Mouse (Mus musculus) kidney, adult 18-20 months (tissue): ENCODE results near the gene Serac1.
A peak's percentile ranks its signal among the peaks of the same experiment; 100 is the strongest.

ENCODE experiments used
- DNase-seq: peaks from one replicate; pipeline ENCODE4 v3.0.0; 2021

Serac1 gene

GRCm38 (mm10) chr17:6079287-6080122 is at the start of gene Serac1, which contains the start of gene Gtf2h5:
Serac1 (minus strand) TSS chr17:6079741.
Gtf2h5 (plus strand) TSS chr17:6079786.
- peak; percentile 99 for DNase-seq

- DNase-seq = no peak
Measured at GRCm38 (mm10) chr17:6128039-6128438, 48.5 kb upstream of the Serac1 start.

GRCm38 (mm10) chr17:6125441-6125840 is 45.9 kb upstream of the Serac1 start:
- DNase-seq = no peak

- no peak for DNase-seq
Measured at GRCm38 (mm10) chr17:6123776-6124175, 44.2 kb upstream of the Serac1 start.

GRCm38 (mm10) chr17:6118861-6119260 is 39.3 kb upstream of the Serac1 start:
- DNase-seq = no peak

GRCm38 (mm10) chr17:6117917-6118316 is 38.4 kb upstream of the Serac1 start:
- no peak for DNase-seq

- DNase-seq = no peak
Measured at GRCm38 (mm10) chr17:6117148-6117725, 37.7 kb upstream of the Serac1 start.

GRCm38 (mm10) chr17:6115085-6115484 is 35.5 kb upstream of the Serac1 start:
- DNase-seq = no peak

GRCm38 (mm10) chr17:6113653-6114052 is 34.1 kb upstream of the Serac1 start:
- DNase-seq = no peak

GRCm38 (mm10) chr17:6110956-6111355 is 31.4 kb upstream of the Serac1 start:
- no peak for DNase-seq

- DNase-seq = no peak
Measured at GRCm38 (mm10) chr17:6108175-6108574, 28.6 kb upstream of the Serac1 start.

GRCm38 (mm10) chr17:6107015-6107601 is 27.6 kb upstream of the Serac1 start:
- peak; percentile 67 for DNase-seq

- peak; percentile 85 for DNase-seq
Measured at GRCm38 (mm10) chr17:6106361-6107014, 26.9 kb upstream of the Serac1 start, which contains the start of gene Tulp4. Tulp4 (plus strand) TSS chr17:6106437.

- DNase-seq = no peak
Measured at GRCm38 (mm10) chr17:6103566-6103965, 24.0 kb upstream of the Serac1 start.

- DNase-seq = no peak
Measured at GRCm38 (mm10) chr17:6102287-6102686, 22.7 kb upstream of the Serac1 start.

- DNase-seq = peak; percentile 68
Measured at GRCm38 (mm10) chr17:6097884-6098283, 18.3 kb upstream of the Serac1 start.

- DNase-seq = no peak
Measured at GRCm38 (mm10) chr17:6095579-6095978, 16.0 kb upstream of the Serac1 start.

- no peak for DNase-seq
Measured at GRCm38 (mm10) chr17:6091604-6092003, 12.1 kb upstream of the Serac1 start.

GRCm38 (mm10) chr17:6083323-6083890 is 3.9 kb upstream of the Serac1 start:
- no peak for DNase-seq

- no peak for DNase-seq
Measured at GRCm38 (mm10) chr17:6073405-6073804, 6.1 kb downstream of the Serac1 start.

- no peak for DNase-seq
Measured at GRCm38 (mm10) chr17:6069866-6070265, 9.7 kb downstream of the Serac1 start.

- no peak for DNase-seq
Measured at GRCm38 (mm10) chr17:6067613-6068012, 11.9 kb downstream of the Serac1 start.

- DNase-seq = no peak
Measured at GRCm38 (mm10) chr17:6066021-6066420, 13.5 kb downstream of the Serac1 start.
